Mouse (Mus musculus): ENCODE data around the gene Npy.

GRCm38 (mm10) chr6:49822871-49823230 lies 341 bp downstream of the Npy start:
- TF ChIP-seq CTCF (IDR thresholded peaks at IDR 0.05; ENCODE audit: borderline replicate concordance, control insufficient read depth, extremely low read depth, insufficient read depth, low read length, poor library complexity) (no peak), POLR2A (IDR thresholded peaks at IDR 0.05; ENCODE audit: control insufficient read depth, extremely low read depth, insufficient read depth, low read length, poor library complexity) (no peak)
